Mouse (Mus musculus) lung, postnatal 0 days (tissue): ENCODE measurements around the gene Lpp. TPM values are rescaled to one million over a fixed set of nuclear protein-coding genes. Genes with fewer than 3 reads are reported as not detected.

Experiments used
- ATAC-seq: fragments of 200-750 bp; cut with Nextera tagmentation; 2 replicates; pipeline ENCODE4 v1.8.0; 2017; ENCODE audit warnings: moderate library complexity
- DNase-seq: peaks from one replicate; pipeline ENCODE4 v3.0.0-alpha.2; 2016; ENCODE audit warnings: low spot score
- H3K27ac ChIP-seq: fragments of 300-500 bp; sonication (generic); 2 replicates; pipeline ENCODE4 v1.5.1; 2014; ENCODE audit warnings: antibody characterized with exemption, mild to moderate bottlenecking, low read length, mixed read lengths
- H3K27me3 ChIP-seq: fragments of 300-500 bp; sonication (generic); replicated peaks from 2 replicates; pipeline ENCODE4 v1.6.1; 2014; ENCODE audit warnings: low read length, mixed read lengths; ENCODE audit not compliant: insufficient read depth
- H3K36me3 ChIP-seq: fragments of 300-500 bp; sonication (generic); 2 replicates; pipeline ENCODE4 v1.6.1; 2014; ENCODE audit warnings: low read length, mixed read lengths; ENCODE audit not compliant: insufficient read depth
- H3K4me1 ChIP-seq: fragments of 300-500 bp; sonication (generic); 2 replicates; pipeline ENCODE4 v1.6.1; 2014; ENCODE audit warnings: antibody characterized with exemption, low read depth, low read length, mixed read lengths; ENCODE audit not compliant: insufficient read depth
- H3K4me2 ChIP-seq: fragments of 300-500 bp; sonication (generic); replicated peaks from 2 replicates; pipeline ENCODE4 v1.6.1; 2014; ENCODE audit warnings: low read depth, mild to moderate bottlenecking, low read length, moderate library complexity, mixed read lengths
- H3K4me3 ChIP-seq: fragments of 300-500 bp; sonication (generic); 2 replicates; pipeline ENCODE4 v1.5.1; 2014; ENCODE audit warnings: low read depth, low read length
- H3K9ac ChIP-seq: fragments of 300-500 bp; sonication (generic); replicated peaks from 2 replicates; pipeline ENCODE4 v1.6.1; 2014; ENCODE audit warnings: low read depth, mild to moderate bottlenecking
- H3K9me3 ChIP-seq: fragments of 300-500 bp; sonication (generic); 2 replicates; pipeline ENCODE4 v1.6.1; 2016; ENCODE audit warnings: low read length, mixed read lengths
- CTCF ChIP-seq: IDR thresholded peaks from 2 replicates; pipeline ENCODE4 v1.5.1; 2016; ENCODE audit warnings: antibody characterized with exemption, mild to moderate bottlenecking
- EP300 ChIP-seq: IDR thresholded peaks from 2 replicates; pipeline ENCODE4 v1.6.1; 2016; ENCODE audit warnings: antibody characterized with exemption, mild to moderate bottlenecking, control low read depth
- WGBS: fragments of 180-500 bp; shearing (Covaris S2); extraction: QIAGEN DNeasy Blood & Tissue Kit; methylation state at CpG from one replicate; pipeline ENCODE4 v1.1.7; 2014; 5-methylcytosine and 5-hydroxymethylcytosine counted together
- polyA plus RNA-seq: library from polyadenylated mRNA; unstranded; fragments of >200 nt; fragmentation: Nextera tagmentation; extraction: Ambion mirVana; gene quantifications from 2 replicates; pipeline ENCODE4 v1.2.1, GENCODE M21; 2015

Lpp gene
- polyA plus RNA-seq, 1 experiment from 2014 or later: 36.8 TPM

GRCm38 (mm10) chr16:24830939-24831338, 437.6 kb downstream of the Lpp start:
- Histone ChIP-seq H3K9me3 (no peaks in the 10 kb centered on the region), H3K4me2 (no peak overlapping the region), H3K36me3 (no peaks in the 10 kb centered on the region), H3K27me3 (no peaks in the 10 kb centered on the region), H3K4me3 (no peak overlapping the region), H3K27ac (no peak overlapping the region), H3K4me1 (no peaks in the 10 kb centered on the region), H3K9ac (no peak overlapping the region)
- ATAC-seq (no peak), DNase-seq (no peak)
- TF ChIP-seq CTCF: no peak
- no peak for TF ChIP-seq EP300
- 48% methylated on average over 7 of the region's 7 CpGs for WGBS

DNA sequence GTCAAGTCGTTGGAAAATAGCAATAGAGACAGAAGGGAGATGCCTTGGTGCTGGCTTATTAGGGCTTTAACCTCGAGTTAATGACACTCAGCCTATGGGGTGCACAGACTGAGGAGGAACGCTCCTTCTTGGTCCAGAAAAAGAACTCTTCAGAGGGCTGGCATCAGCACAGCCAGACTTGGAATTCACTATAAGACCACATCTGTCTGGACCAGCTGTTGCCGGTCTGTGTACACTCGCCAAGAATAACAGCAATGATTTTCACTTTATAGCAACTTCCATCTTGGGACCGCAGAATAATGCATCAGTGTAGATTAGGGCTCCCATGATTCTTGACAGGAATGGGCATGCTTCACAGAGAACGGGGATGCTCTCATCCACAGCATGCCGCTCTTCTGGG, 439.9 kb downstream of the Lpp start:
- Histone ChIP-seq H3K27me3 (no peaks in the 10 kb centered on the region), H3K36me3 (no peaks in the 10 kb centered on the region), H3K4me1 (no peaks in the 10 kb centered on the region), H3K4me2 (no peak overlapping the region), H3K4me3 (no peak overlapping the region), H3K27ac (no peak overlapping the region), H3K9me3 (no peaks in the 10 kb centered on the region), H3K9ac (no peak overlapping the region)
- DNase-seq (peak; percentile 63), ATAC-seq (peak; percentile 57)
- TF ChIP-seq CTCF (no peak), EP300 (no peak)
- WGBS: 53% methylated on average over 8 of the region's 8 CpGs

- no peak for DNase-seq
- Histone ChIP-seq H3K9me3 (no peaks in the 10 kb centered on the region), H3K27me3 (no peaks in the 10 kb centered on the region), H3K27ac (no peak overlapping the region), H3K4me2 (no peak overlapping the region), H3K9ac (no peak overlapping the region), H3K36me3 (no peaks in the 10 kb centered on the region), H3K4me1 (no peaks in the 10 kb centered on the region), H3K4me3 (no peak overlapping the region)
- 64% methylated on average over 9 of the region's 9 CpGs for WGBS
- no peak for TF ChIP-seq CTCF
- no peak for TF ChIP-seq EP300
- ATAC-seq: no peak
Measured at GRCm38 (mm10) chr16:24834536-24834935, 441.2 kb downstream of the Lpp start.

DNA sequence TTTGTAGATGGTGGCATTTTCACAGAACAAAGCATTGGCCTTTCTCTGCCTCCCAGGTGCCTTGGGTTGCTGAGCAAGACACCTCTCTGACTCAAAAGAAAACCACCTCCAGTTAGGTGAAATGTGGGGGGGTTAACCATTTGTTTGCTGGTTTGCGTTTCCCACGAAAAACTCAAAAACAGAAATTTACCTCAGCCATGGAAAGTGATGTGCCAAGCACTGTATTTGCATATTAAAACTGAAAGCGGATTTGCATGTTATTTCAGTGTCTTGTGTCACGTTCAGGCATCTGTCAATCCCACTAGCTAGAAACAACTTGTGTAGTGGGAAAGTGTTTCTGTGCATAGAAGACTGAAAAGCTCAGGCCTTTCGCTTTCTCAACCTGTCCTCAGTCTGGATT, 443.2 kb downstream of the Lpp start:
- 88% methylated on average over 5 of the region's 5 CpGs for WGBS
- Histone ChIP-seq H3K27me3 (no peaks in the 10 kb centered on the region), H3K9ac (no peak overlapping the region), H3K9me3 (no peaks in the 10 kb centered on the region), H3K27ac (no peak overlapping the region), H3K4me1 (no peaks in the 10 kb centered on the region), H3K4me2 (no peak overlapping the region), H3K4me3 (no peak overlapping the region), H3K36me3 (no peaks in the 10 kb centered on the region)
- DNase-seq (no peak), ATAC-seq (no peak)
- no peak for TF ChIP-seq CTCF
- no peak for TF ChIP-seq EP300

DNA sequence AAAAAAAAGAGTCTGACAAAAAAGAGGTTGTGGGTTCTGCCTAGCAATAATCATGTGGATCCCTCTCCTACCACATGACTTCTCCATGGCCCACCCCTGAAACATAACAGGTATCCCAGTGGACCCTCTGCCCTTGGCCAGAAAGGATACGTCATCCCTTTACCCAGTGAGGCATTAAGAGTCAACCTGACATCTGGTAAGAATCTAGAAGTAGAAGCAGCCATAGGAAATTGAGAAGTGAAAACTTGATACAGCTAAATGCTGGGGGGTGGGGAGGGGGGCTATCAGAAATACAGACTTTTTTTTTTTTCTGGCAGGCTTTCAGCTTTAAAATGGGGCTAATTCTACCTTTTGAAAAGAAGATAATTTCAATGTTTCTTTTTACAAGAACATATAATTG, 445.7 kb downstream of the Lpp start:
- Histone ChIP-seq H3K4me2 (no peak overlapping the region), H3K36me3 (no peaks in the 10 kb centered on the region), H3K4me3 (no peak overlapping the region), H3K9me3 (no peaks in the 10 kb centered on the region), H3K4me1 (no peaks in the 10 kb centered on the region), H3K9ac (no peak overlapping the region), H3K27me3 (no peaks in the 10 kb centered on the region), H3K27ac (no peak overlapping the region)
- no peak for TF ChIP-seq EP300
- TF ChIP-seq CTCF: no peak
- 92% methylated on average over 1 of the region's 1 CpGs for WGBS
- no peak for DNase-seq
- ATAC-seq: no peak

DNA sequence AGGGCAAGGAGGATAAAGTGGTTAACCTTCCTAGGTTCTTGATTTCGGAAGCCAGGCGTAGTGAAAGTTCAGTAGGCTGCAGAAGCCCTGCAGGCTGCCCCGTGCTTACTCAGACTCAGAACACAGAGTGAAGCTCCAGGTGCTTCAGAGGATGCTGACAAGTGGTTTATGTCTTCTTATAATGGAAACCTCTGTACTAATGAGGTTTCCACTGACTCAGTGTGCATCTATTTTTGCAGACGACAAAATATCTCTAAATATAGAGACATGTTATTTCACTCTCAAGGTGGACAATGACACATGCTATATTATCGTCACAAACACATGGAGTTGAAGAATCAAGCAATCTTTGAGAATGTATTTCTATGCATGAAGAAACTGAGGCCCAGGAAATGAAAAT, 446.8 kb downstream of the Lpp start:
- WGBS: 89% methylated on average over 5 of the region's 5 CpGs
- TF ChIP-seq CTCF (no peak), EP300 (no peak)
- Histone ChIP-seq H3K36me3 (no peaks in the 10 kb centered on the region), H3K9ac (no peak overlapping the region), H3K27ac (no peak overlapping the region), H3K4me1 (no peaks in the 10 kb centered on the region), H3K4me2 (no peak overlapping the region), H3K4me3 (no peak overlapping the region), H3K9me3 (no peaks in the 10 kb centered on the region), H3K27me3 (no peaks in the 10 kb centered on the region)
- ATAC-seq (no peak), DNase-seq (no peak)

DNA sequence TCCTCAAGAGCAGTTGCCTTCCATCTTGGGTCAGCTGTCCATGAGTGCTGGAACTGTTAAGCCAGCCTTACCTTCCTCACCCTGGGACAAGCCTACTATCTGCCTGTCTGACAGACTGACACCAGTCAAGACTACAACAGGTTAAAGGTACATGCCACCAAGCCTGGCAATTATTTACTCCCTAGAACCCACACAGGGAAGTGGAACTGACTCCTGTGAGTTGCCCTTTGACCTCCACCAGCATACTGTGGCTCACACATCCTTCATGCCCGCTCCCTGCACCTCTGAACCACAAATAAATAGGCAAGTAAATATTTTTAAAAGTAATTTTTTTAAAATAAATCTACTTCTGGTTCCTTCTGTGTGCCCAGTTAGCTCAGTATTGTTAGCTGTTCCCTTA, 452.8 kb downstream of the Lpp start:
- Histone ChIP-seq H3K36me3 (no peaks in the 10 kb centered on the region), H3K27me3 (no peaks in the 10 kb centered on the region), H3K27ac (no peak overlapping the region), H3K4me1 (no peaks in the 10 kb centered on the region), H3K9ac (no peak overlapping the region), H3K4me2 (no peak overlapping the region), H3K4me3 (no peak overlapping the region), H3K9me3 (no peaks in the 10 kb centered on the region)
- no peak for TF ChIP-seq EP300
- TF ChIP-seq CTCF: no peak
- DNase-seq: no peak
- ATAC-seq: no peak
- 70% methylated on average over 1 of the region's 1 CpGs for WGBS
